Mouse (Mus musculus) adrenal gland, adult 8-10 months (tissue): Measurements from ENCODE around the gene Tpk1. TPM values are rescaled to one million over a fixed set of nuclear protein-coding genes. Genes with fewer than 3 reads are reported as not detected.
"Not testable (repeated sequence)": the region's sequence is repeated elsewhere in the genome, so short reads cannot be mapped to it uniquely, and the experiment has no call there.

Source experiments
- DNase-seq: peaks from one replicate; pipeline ENCODE4 v3.0.0; 2022
- total RNA-seq, 4 experiments: library from RNA; stranded (reverse); gene quantifications; 2 replicates each; pipeline ENCODE4 v1.2.4; 2022

Gene Tpk1
- total RNA-seq, 4 experiments from 2014 or later: 12.2 to 20.4 (median 18.6) TPM

- DNase-seq: no peak
Measured at GRCm38 (mm10) chr6:43522046-43522445, 144.0 kb downstream of the Tpk1 start.

GRCm38 (mm10) chr6:43520218-43520617, 145.9 kb downstream of the Tpk1 start:
- DNase-seq: peak; percentile 64

- no peak for DNase-seq
Measured at GRCm38 (mm10) chr6:43518378-43518777, 147.7 kb downstream of the Tpk1 start.

GRCm38 (mm10) chr6:43517316-43517655, 148.8 kb downstream of the Tpk1 start:
- no peak for DNase-seq

GRCm38 (mm10) chr6:43516593-43517315, 149.3 kb downstream of the Tpk1 start:
- no peak for DNase-seq

GRCm38 (mm10) chr6:43506686-43507385, 159.2 kb downstream of the Tpk1 start:
- DNase-seq: not testable (repeated sequence)

GRCm38 (mm10) chr6:43504609-43505230, 161.4 kb downstream of the Tpk1 start:
- DNase-seq: no peak

GRCm38 (mm10) chr6:43492367-43492766, 173.7 kb downstream of the Tpk1 start:
- no peak for DNase-seq

- DNase-seq: no peak
Measured at GRCm38 (mm10) chr6:43486691-43487090, 179.4 kb downstream of the Tpk1 start.

GRCm38 (mm10) chr6:43480687-43481086, 185.4 kb downstream of the Tpk1 start:
- no peak for DNase-seq

- no peak for DNase-seq
Measured at GRCm38 (mm10) chr6:43478810-43479209, 187.3 kb downstream of the Tpk1 start.

GRCm38 (mm10) chr6:43476406-43476805, 189.7 kb downstream of the Tpk1 start:
- DNase-seq: no peak

GRCm38 (mm10) chr6:43475921-43476320, 190.2 kb downstream of the Tpk1 start:
- no peak for DNase-seq

- peak; percentile 12 for DNase-seq
Measured at GRCm38 (mm10) chr6:43471556-43471955, 194.5 kb downstream of the Tpk1 start.

- no peak for DNase-seq
Measured at GRCm38 (mm10) chr6:43468821-43469594, 197.1 kb downstream of the Tpk1 start.

- no peak for DNase-seq
Measured at GRCm38 (mm10) chr6:43462849-43463369, 203.2 kb downstream of the Tpk1 start.

- no peak for DNase-seq
Measured at GRCm38 (mm10) chr6:43462189-43462848, 203.8 kb downstream of the Tpk1 start.

GRCm38 (mm10) chr6:43459082-43459481, 207.0 kb downstream of the Tpk1 start:
- no peak for DNase-seq

GRCm38 (mm10) chr6:43457989-43458388, 208.1 kb downstream of the Tpk1 start:
- DNase-seq: no peak

GRCm38 (mm10) chr6:43449498-43449897, 216.6 kb downstream of the Tpk1 start:
- no peak for DNase-seq

GRCm38 (mm10) chr6:43445856-43446255, 220.2 kb downstream of the Tpk1 start:
- DNase-seq: no peak

GRCm38 (mm10) chr6:43442191-43442590, 223.9 kb downstream of the Tpk1 start:
- no peak for DNase-seq
